Mouse (Mus musculus) limb, embryonic 13.5 days (tissue): ENCODE measurements around the gene Znrf4. TPM values are rescaled to one million over a fixed set of nuclear protein-coding genes. Genes with fewer than 3 reads are reported as not detected.
A peak's percentile ranks its signal among the peaks of the same experiment; 100 is the strongest.

Source experiments
- ATAC-seq: fragments of 200-750 bp; cut with Nextera tagmentation; 2 replicates; pipeline ENCODE4 v1.8.0; 2017; ENCODE audit warnings: low read depth, moderate number of reproducible peaks, moderate TSS enrichment; ENCODE audit not compliant: low FRiP score
- H3K27ac ChIP-seq: fragments of 300-500 bp; sonication (generic); 2 replicates; pipeline ENCODE4 v1.5.1; 2015; ENCODE audit warnings: inconsistent platforms, mild to moderate bottlenecking, moderate library complexity
- H3K27me3 ChIP-seq: fragments of 300-500 bp; sonication (generic); 2 replicates; pipeline ENCODE4 v1.6.1; 2015; ENCODE audit warnings: mild to moderate bottlenecking, inconsistent platforms
- H3K36me3 ChIP-seq: fragments of 300-500 bp; sonication (generic); 2 replicates; pipeline ENCODE4 v1.6.1; 2015; ENCODE audit warnings: inconsistent platforms, mild to moderate bottlenecking, moderate library complexity
- H3K4me1 ChIP-seq: fragments of 300-500 bp; sonication (generic); 2 replicates; pipeline ENCODE4 v1.6.1; 2015; ENCODE audit warnings: inconsistent platforms
- H3K4me2 ChIP-seq: fragments of 300-500 bp; sonication (generic); replicated peaks from 2 replicates; pipeline ENCODE4 v1.6.1; 2015; ENCODE audit warnings: inconsistent platforms, mild to moderate bottlenecking, moderate library complexity
- H3K4me3 ChIP-seq: fragments of 300-500 bp; sonication (generic); 2 replicates; pipeline ENCODE4 v1.5.1; 2015; ENCODE audit warnings: moderate library complexity, mild to moderate bottlenecking, inconsistent platforms
- H3K9ac ChIP-seq: fragments of 300-500 bp; sonication (generic); 2 replicates; pipeline ENCODE4 v1.6.1; 2015; ENCODE audit warnings: mild to moderate bottlenecking, inconsistent platforms
- H3K9me3 ChIP-seq: fragments of 300-500 bp; sonication (generic); 2 replicates; pipeline ENCODE4 v1.6.1; 2016; ENCODE audit warnings: inconsistent platforms
- WGBS: fragments of 180-500 bp; shearing (Covaris S2); methylation state at CpG from one replicate; pipeline ENCODE4 v1.1.7; 2015; 5-methylcytosine and 5-hydroxymethylcytosine counted together
- polyA plus RNA-seq: library from polyadenylated mRNA; unstranded; fragments of >200 nt; fragmentation: Nextera tagmentation; extraction: Ambion mirVana; gene quantifications from 2 replicates; pipeline ENCODE4 v1.2.1, GENCODE M21; 2015

The Znrf4 gene
- polyA plus RNA-seq, 1 experiment from 2014 or later: not detected

DNA sequence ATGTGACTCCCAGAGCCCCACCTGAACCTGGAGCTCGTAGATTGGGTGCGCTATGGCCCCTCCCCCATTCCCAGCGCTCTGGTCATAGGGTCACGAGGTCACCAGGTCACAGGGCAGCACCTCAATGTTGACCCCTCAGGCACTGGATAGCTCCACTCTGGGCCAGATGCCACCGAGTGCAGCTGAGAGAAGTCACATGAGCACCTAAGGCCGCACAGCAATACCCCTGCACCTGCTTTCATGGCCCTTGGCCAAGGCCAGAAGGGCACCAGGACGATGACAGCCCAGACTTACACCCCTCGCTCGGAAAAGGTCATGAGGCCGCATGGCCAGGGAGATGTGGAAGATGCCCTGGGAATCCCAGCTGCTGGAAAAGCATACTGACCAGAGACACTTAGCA is 41.7 kb downstream of the Znrf4 start:
- 16% methylated on average over 10 of the region's 10 CpGs for WGBS

DNA sequence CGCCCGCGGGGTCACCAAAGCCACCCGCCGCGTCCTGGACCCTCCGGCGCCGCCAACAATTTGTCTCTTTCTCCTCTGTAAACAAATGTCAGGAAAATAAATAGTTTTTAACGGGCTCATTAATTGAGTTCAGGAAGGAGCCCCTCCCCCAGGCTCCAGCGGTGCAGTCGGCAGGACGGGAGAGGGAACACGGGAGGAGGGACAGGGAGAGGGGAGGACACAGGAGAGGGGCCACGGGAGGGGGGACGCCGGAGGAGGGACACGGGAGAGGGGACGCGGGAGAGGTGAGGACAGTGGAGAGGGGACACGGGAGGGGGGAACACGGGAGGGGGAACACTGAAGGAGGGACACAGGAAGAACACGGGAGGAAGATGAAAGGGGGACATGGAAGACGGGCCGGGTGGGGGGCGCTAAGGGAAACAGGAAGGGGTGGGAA is 42.2 kb downstream of the Znrf4 start:
- ATAC-seq: no peak
- Histone ChIP-seq H3K27me3 (peaks cover 47% of the 10 kb centered on the region), H3K9me3 (no peaks in the 10 kb centered on the region), H3K4me1 (peaks cover 91% of the 10 kb centered on the region), H3K27ac (no peak overlapping the region), H3K36me3 (0 out of 2 replicates have a peak, but pooled peaks cover 6% of the 10 kb centered on the region), H3K9ac (peak overlapping the region; percentile 48), H3K4me2 (peak overlapping the region; percentile 62), H3K4me3 (peak overlapping the region; percentile 36)
- 3% methylated on average over 19 of the region's 26 CpGs for WGBS

More for the DNA sequence above, 41.7 kb downstream of the Znrf4 start:
- Histone ChIP-seq H3K36me3 (0 out of 2 replicates have a peak, but pooled peaks cover 6% of the 10 kb centered on the region), H3K9me3 (no peaks in the 10 kb centered on the region), H3K27me3 (peaks cover 53% of the 10 kb centered on the region), H3K4me2 (peak overlapping the region; percentile 62), H3K4me3 (peak overlapping the region; percentile 36), H3K27ac (no peak overlapping the region), H3K4me1 (peaks cover 91% of the 10 kb centered on the region), H3K9ac (no peak overlapping the region)
- no peak for ATAC-seq

DNA sequence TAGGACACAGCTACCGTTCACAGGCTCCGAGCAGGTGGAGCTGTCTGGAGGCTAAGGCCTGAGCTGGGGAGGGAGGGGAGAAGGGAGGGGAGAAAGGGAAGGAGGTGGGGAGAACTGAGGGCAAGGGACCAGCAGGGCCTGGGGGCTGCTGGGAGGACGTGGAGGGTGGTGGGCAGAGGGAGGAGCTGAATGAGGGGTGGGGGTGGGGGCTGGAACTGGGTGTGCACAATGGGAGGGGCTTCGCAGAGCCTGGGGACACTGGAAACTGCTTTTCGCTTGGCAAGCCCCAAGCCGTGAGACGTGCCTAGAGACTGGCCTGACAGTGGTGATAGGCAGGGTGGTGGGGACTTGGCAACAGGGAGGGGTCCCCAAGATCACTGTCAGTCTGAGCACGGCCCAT is 43.0 kb downstream of the Znrf4 start:
- Histone ChIP-seq H3K9ac (no peak overlapping the region), H3K36me3 (0 out of 2 replicates have a peak, but pooled peaks cover 6% of the 10 kb centered on the region), H3K9me3 (no peaks in the 10 kb centered on the region), H3K4me2 (peak overlapping the region; percentile 62), H3K4me1 (peaks cover 91% of the 10 kb centered on the region), H3K4me3 (no peak overlapping the region), H3K27ac (no peak overlapping the region; the same call in 1 of the 2 replicates), H3K27me3 (peaks cover 40% of the 10 kb centered on the region)
- 27% methylated on average over 8 of the region's 8 CpGs for WGBS
- no peak for ATAC-seq

DNA sequence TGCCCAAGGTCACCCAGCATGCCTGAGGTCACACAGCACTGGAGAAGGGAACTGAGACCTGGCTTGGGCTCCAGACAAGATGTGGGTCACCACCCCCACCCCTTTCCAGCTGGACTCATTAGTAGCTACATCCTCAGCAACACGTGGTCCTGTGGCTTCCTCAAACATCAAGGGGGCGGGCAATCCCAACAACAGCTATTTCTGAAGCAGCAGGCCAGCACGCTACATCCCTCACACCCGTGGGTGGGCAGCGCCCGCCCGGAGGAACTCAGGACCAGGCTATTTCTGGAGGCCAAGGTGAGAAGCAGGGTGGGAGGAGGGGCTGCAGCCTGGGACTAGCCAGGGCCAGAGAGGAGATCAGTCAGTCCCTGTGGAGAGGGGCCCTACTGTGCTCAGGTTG is 43.4 kb downstream of the Znrf4 start:
- H3K4me1 ChIP-seq: peaks cover 90% of the 10 kb centered on the region
- H3K27me3 ChIP-seq: peaks cover 36% of the 10 kb centered on the region
- no peak overlapping the region for H3K9ac ChIP-seq
- no peaks in the 10 kb centered on the region for H3K9me3 ChIP-seq
- H3K4me3 ChIP-seq: no peak overlapping the region
- H3K27ac ChIP-seq: no peak overlapping the region; the same call in 1 of the 2 replicates
- 56% methylated on average over 7 of the region's 7 CpGs for WGBS
- no peak for ATAC-seq
- H3K4me2 ChIP-seq: no peak overlapping the region
- 0 out of 2 replicates have a peak, but pooled peaks cover 6% of the 10 kb centered on the region for H3K36me3 ChIP-seq

DNA sequence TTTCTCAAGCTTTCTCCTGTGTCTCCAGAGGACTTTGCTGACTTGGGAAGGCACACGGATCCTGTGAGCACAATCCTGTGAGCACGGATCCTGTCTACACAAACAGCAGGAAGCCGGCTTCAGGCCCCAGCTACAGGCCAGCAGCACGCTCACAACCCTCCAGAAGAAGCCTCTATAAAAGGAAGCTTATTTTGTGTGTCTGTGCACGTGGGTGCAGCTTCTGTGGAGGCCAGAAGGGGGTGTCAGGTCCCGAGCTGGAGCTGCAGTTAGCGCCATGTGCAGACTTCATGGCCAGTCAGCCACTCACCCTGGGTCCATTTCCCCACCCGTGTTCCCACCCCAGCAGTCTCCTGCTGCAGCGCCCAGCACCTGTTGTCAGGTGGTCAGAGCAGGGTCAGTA is 43.9 kb downstream of the Znrf4 start:
- H3K4me2 ChIP-seq: peak overlapping the region; percentile 50; the same call in 1 of the 2 replicates
- H3K27ac ChIP-seq: peak overlapping the region; percentile 84
- no peak overlapping the region for H3K9ac ChIP-seq
- peaks cover 31% of the 10 kb centered on the region for H3K27me3 ChIP-seq
- H3K9me3 ChIP-seq: no peaks in the 10 kb centered on the region
- ATAC-seq: no peak
- no peak overlapping the region for H3K4me3 ChIP-seq
- WGBS: 95% methylated on average over 9 of the region's 9 CpGs
- peaks cover 90% of the 10 kb centered on the region for H3K4me1 ChIP-seq
- H3K36me3 ChIP-seq: 0 out of 2 replicates have a peak, but pooled peaks cover 6% of the 10 kb centered on the region

DNA sequence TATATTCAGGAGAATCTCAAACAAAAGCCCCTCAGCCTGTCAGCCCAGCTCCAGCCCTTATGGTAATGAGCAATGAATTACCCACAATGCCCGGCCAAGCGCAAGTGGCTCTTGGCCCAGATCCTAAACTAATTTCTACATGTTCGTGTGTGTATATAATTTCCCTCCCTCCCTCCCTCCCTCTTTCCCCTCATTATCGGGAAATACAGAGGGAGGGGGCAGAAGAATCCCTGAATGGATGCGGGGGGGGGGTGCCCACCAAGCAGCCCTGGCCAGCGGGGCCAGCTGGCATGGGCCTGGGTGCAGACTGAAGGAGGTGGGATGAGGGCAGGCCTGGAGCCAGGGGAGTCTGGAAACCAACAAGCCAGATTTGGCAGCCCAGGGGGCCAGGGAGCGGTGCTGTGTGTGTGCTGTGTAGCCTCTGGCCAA is 44.8 kb downstream of the Znrf4 start:
- Histone ChIP-seq H3K27ac (peak overlapping the region; percentile 84), H3K9ac (0 out of 2 replicates have a peak overlapping the region, but pooled peaks have one; percentile 31), H3K4me1 (peaks cover 88% of the 10 kb centered on the region), H3K36me3 (0 out of 2 replicates have a peak, but pooled peaks cover 6% of the 10 kb centered on the region), H3K4me3 (peak overlapping the region; percentile 15; the same call in 1 of the 2 replicates), H3K27me3 (peaks cover 22% of the 10 kb centered on the region), H3K4me2 (peak overlapping the region; percentile 50), H3K9me3 (no peaks in the 10 kb centered on the region)
- ATAC-seq: 0 out of 2 replicates have a peak, but pooled peaks have one; percentile 10
- 52% methylated on average over 7 of the region's 7 CpGs for WGBS

DNA sequence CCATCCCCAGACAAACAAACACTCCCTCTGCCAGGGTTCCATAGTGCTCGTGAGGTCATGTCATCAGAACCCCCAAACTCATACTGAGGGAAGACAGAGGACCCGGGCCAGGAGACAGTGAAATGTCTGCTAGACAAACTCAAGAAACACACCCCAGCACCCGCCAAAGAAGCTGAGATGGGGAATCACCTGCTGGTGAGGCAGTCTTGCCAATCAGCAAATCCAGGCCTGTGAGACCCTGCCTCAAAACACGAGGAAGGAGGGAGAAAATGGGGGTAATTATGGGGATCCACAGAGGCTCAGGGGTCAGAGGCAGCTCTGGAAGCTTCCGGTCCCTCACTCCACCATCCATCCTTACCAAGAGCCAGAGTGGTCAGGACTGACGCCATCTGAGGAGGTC is 45.5 kb downstream of the Znrf4 start:
- ATAC-seq: no peak
- Histone ChIP-seq H3K27ac (no peak overlapping the region; the same call in 1 of the 2 replicates), H3K4me3 (no peak overlapping the region)

DNA sequence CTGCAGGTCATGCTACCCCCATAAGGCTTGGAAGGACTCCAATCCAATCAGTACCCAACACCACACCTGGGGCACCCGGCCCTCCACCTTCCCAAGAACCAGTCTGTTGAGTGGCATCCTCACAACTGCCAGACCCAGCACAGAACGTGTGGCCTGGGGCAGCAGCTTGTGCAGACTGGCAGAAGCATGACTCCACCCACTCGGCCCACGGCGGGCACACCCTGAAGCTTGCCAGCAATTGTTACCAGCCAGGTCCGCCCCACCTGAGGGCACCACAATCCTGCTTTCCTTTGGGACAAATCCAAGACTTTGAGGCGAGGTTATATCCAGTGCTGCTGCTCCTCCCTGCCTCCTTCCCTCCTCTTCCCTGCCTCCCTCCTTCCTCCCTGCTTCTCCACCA is 47.4 kb downstream of the Znrf4 start:
- Histone ChIP-seq H3K4me1 (peaks cover 81% of the 10 kb centered on the region), H3K36me3 (0 out of 2 replicates have a peak, but pooled peaks cover 6% of the 10 kb centered on the region), H3K4me3 (no peak overlapping the region), H3K27ac (no peak overlapping the region), H3K9ac (no peak overlapping the region), H3K27me3 (no peaks in the 10 kb centered on the region), H3K9me3 (no peaks in the 10 kb centered on the region), H3K4me2 (no peak overlapping the region)
- ATAC-seq: no peak
- 80% methylated on average over 7 of the region's 7 CpGs for WGBS

More for the DNA sequence above, 45.5 kb downstream of the Znrf4 start:
- Histone ChIP-seq H3K27me3 (peaks cover 14% of the 10 kb centered on the region), H3K9me3 (no peaks in the 10 kb centered on the region), H3K9ac (0 out of 2 replicates have a peak overlapping the region, but pooled peaks have one; percentile 48), H3K4me1 (peaks cover 81% of the 10 kb centered on the region), H3K36me3 (0 out of 2 replicates have a peak, but pooled peaks cover 6% of the 10 kb centered on the region), H3K4me2 (0 out of 2 replicates have a peak overlapping the region, but pooled peaks have one; percentile 50)
- WGBS: 76% methylated on average over 6 of the region's 6 CpGs

DNA sequence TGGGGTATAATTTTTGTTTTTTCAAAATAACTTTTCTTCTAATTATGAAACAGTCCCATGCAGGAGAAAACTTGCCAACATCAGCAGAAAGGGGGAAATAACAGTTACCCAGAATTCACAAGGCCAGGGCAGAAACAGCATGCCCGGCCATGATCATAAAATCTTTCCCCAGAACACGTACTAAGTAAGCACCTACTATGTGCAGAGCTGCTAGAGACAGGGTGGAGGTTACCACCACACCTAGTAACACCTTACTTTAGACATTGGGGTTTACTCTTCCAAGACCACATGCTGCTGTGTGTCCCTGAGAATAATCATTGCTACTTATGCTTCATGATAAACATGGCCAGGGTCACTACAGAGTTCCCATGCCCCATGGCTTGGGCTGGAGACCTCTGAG is 47.9 kb downstream of the Znrf4 start:
- no peaks in the 10 kb centered on the region for H3K27me3 ChIP-seq
- H3K4me3 ChIP-seq: no peak overlapping the region
- no peak for ATAC-seq
- no peak overlapping the region for H3K4me2 ChIP-seq
- 0 out of 2 replicates have a peak, but pooled peaks cover 6% of the 10 kb centered on the region for H3K36me3 ChIP-seq
- no peak overlapping the region for H3K27ac ChIP-seq
- no peak overlapping the region for H3K9ac ChIP-seq
- peaks cover 81% of the 10 kb centered on the region for H3K4me1 ChIP-seq
- H3K9me3 ChIP-seq: no peaks in the 10 kb centered on the region
- WGBS: 87% methylated on average over 2 of the region's 2 CpGs

DNA sequence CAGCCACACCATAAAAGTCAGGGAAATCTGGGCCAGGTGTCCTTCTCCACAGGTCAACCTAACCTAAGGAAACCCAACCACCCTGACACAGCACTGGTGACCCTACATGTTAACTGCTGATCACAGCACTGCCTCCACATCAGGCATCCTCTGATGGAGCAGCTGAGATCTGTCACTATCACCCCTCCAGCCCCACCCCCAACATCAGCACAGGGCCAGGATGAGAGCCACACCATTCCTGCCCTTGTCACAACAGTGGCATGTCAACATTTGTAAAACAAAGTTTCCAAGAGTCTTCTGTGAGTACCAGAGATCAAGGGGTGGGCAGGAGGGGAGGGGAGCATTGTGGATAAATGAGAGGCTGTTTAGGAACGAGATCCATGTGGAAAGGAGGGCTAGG is 48.7 kb downstream of the Znrf4 start:
- Histone ChIP-seq H3K4me3 (peak overlapping the region; percentile 75), H3K9me3 (no peaks in the 10 kb centered on the region), H3K36me3 (0 out of 2 replicates have a peak, but pooled peaks cover 3% of the 10 kb centered on the region), H3K4me2 (peak overlapping the region; percentile 88), H3K9ac (peak overlapping the region; percentile 43), H3K4me1 (peaks cover 81% of the 10 kb centered on the region), H3K27me3 (no peaks in the 10 kb centered on the region), H3K27ac (peak overlapping the region; percentile 93)
- no peak for ATAC-seq
- WGBS: 14% methylated on average over 1 of the region's 1 CpGs

DNA sequence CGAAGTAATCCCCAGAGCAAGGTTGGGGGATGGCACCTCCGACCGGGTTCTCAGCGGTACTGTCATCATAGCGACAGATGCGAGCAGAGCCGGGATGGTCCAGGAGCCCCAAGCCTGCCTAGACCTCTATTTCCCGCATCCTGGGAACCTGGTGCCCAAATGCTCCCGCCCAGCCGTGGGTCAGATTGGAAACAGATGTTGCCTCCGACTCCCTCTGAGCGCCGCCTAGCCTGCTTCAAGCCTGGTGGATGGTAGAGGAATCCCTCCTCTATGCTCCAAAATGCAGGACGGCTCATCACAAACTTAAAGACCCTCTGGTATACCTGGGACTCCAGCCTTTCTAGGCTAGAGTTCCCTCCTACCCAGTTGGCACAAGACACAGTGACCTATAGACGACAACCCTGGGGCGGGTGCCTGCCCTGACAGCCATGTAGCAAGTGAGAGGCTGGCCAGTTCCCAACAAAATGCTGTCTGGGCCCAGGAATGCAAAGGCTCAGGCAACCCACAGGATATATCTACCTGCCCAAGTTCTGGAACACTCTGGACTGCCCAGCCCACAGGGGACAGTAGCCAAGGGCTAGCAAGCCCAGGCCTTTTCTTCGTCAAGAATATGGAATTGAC is 49.3 kb downstream of the Znrf4 start:
- peak; percentile 21 for ATAC-seq
- Histone ChIP-seq H3K36me3 (peaks cover 4% of the 10 kb centered on the region; the same call in 1 of the 2 replicates), H3K4me2 (peak overlapping the region; percentile 88), H3K27ac (peak overlapping the region; percentile 93), H3K4me3 (peak overlapping the region; percentile 75), H3K27me3 (no peaks in the 10 kb centered on the region), H3K4me1 (peaks cover 76% of the 10 kb centered on the region), H3K9ac (peak overlapping the region; percentile 43), H3K9me3 (no peaks in the 10 kb centered on the region)
- WGBS: 2% methylated on average over 17 of the region's 17 CpGs
